19 mouse cellular contexts compared by ENCODE assay signal in genomic region chr7:64036154-64036553, GRCm38 (mm10).
DNase-seq lines count a peak whose midpoint lies in the region; ATAC-seq lines count a peak whose summit lies in the region.
"Had no signal": no experiment of that assay in that cellular context is flagged by ENCODE, and none has a peak within 500 bp of the region (broad histone marks: within the 10 kb centered on the region; RNA-seq: fewer than 3 reads in every experiment).

No protein-coding gene starts in this region.

- no peak overlapping the region for H3K9ac ChIP-seq in limb, embryonic 13.5 days
- no peak overlapping the region for H3K9ac ChIP-seq in liver, embryonic 16.5 days (ENCODE audit: low read depth, low read length)
- no peak overlapping the region for H3K9ac ChIP-seq in forebrain, embryonic 11.5 days (ENCODE audit: low read length)
- H3K9ac ChIP-seq: forebrain, postnatal 0 days; kidney, embryonic 15.5 days; midbrain, embryonic 13.5 days had no signal

- no peaks in the 10 kb centered on the region for H3K27me3 ChIP-seq in limb, embryonic 13.5 days
- no peaks in the 10 kb centered on the region for H3K27me3 ChIP-seq in limb, embryonic 10.5 days (ENCODE audit: low read depth, poor library complexity, severe bottlenecking)
- no peaks in the 10 kb centered on the region for H3K27me3 ChIP-seq in liver, embryonic 16.5 days (ENCODE audit: control insufficient read depth, insufficient read depth, low read depth, low read length)
- no peaks in the 10 kb centered on the region for H3K27me3 ChIP-seq in forebrain, embryonic 11.5 days (ENCODE audit: control insufficient read depth, insufficient read depth, low read length)
- H3K27me3 ChIP-seq: kidney, embryonic 15.5 days; midbrain, embryonic 13.5 days had no signal

- peak; percentile 36; the same call in 1 of the 2 replicates for ATAC-seq in limb, embryonic 13.5 days (ENCODE audit: low FRiP score, low read depth)
- ATAC-seq in erythroid progenitor cell, adult 5-6 weeks (replicated peaks; ENCODE audit: low FRiP score, poor library complexity, severe bottlenecking) = peak; percentile 45
- peak; percentile 17; the same call in 1 of the 2 replicates for ATAC-seq in liver, embryonic 16.5 days (ENCODE audit: low read depth)
- no peak for ATAC-seq in forebrain, embryonic 11.5 days (replicated peaks; ENCODE audit: low FRiP score)
- ATAC-seq: forebrain, postnatal 0 days; intestine, postnatal 0 days; midbrain, embryonic 13.5 days had no signal

- H3K9me3 ChIP-seq in limb, embryonic 13.5 days = peaks cover under 1% of the 10 kb centered on the region; the same call in 1 of the 2 replicates
- H3K9me3 ChIP-seq in limb, embryonic 10.5 days (replicated peaks) = no peaks in the 10 kb centered on the region
- peaks cover under 1% of the 10 kb centered on the region for H3K9me3 ChIP-seq in liver, embryonic 16.5 days (replicated peaks; ENCODE audit: control insufficient read depth, low read length)
- no peaks in the 10 kb centered on the region; the same call in 1 of the 2 replicates for H3K9me3 ChIP-seq in forebrain, embryonic 11.5 days (ENCODE audit: control insufficient read depth, low read length)
- H3K9me3 ChIP-seq: kidney, embryonic 15.5 days; midbrain, embryonic 13.5 days had no signal

- no peak overlapping the region for H3K4me2 ChIP-seq in limb, embryonic 13.5 days (replicated peaks)
- H3K4me2 ChIP-seq in liver, embryonic 16.5 days (ENCODE audit: low read depth, low read length) = no peak overlapping the region
- no peak overlapping the region for H3K4me2 ChIP-seq in forebrain, embryonic 11.5 days (ENCODE audit: low read depth, low read length, severe bottlenecking)
- H3K4me2 ChIP-seq: kidney, embryonic 15.5 days; midbrain, embryonic 13.5 days had no signal

- no peak overlapping the region for H3K27ac ChIP-seq in limb, embryonic 13.5 days
- H3K27ac ChIP-seq in limb, embryonic 10.5 days = no peak overlapping the region
- H3K27ac ChIP-seq in liver, embryonic 16.5 days (ENCODE audit: low read length) = no peak overlapping the region
- no peak overlapping the region for H3K27ac ChIP-seq in forebrain, embryonic 11.5 days (ENCODE audit: low read depth, low read length)
- H3K27ac ChIP-seq: heart, adult 2 months; hindbrain, embryonic 10.5 days; kidney, embryonic 15.5 days; midbrain, embryonic 13.5 days had no signal

- H3K4me1 ChIP-seq in limb, embryonic 13.5 days = no peaks in the 10 kb centered on the region
- H3K4me1 ChIP-seq in limb, embryonic 10.5 days = peaks cover 8% of the 10 kb centered on the region; the same call in 1 of the 2 replicates
- H3K4me1 ChIP-seq in liver, embryonic 16.5 days (ENCODE audit: control insufficient read depth, low read depth, low read length) = peaks cover 63% of the 10 kb centered on the region
- no peaks in the 10 kb centered on the region for H3K4me1 ChIP-seq in forebrain, embryonic 11.5 days (replicated peaks; ENCODE audit: control insufficient read depth, insufficient read depth, low read length)
- H3K4me1 ChIP-seq: midbrain, embryonic 13.5 days had no signal

- DNase-seq in limb, embryonic 10.5 days (ENCODE audit: low spot score) = no peak
- peak; percentile 94 for DNase-seq in R1 (ENCODE audit: low read depth, low spot score)
- DNase-seq in forebrain, embryonic 11.5 days (ENCODE audit: low spot score) = no peak
- DNase-seq in frontal cortex, postnatal 36 days (ENCODE audit: low spot score in 2 of 2) = no peak
- DNase-seq: adrenal gland, postnatal 10 days; cerebellum, adult 18-20 months; cerebellum, postnatal 25 days; forebrain, postnatal 0 days; gastrocnemius, postnatal 25 days; heart, adult 2 months; layer of hippocampus, adult 9-11 months; lung, postnatal 14 days had no signal

- WGBS in limb, embryonic 13.5 days = 89% methylated on average over 7 of the region's 7 CpGs
- WGBS in limb, embryonic 10.5 days = 89% methylated on average over 7 of the region's 7 CpGs
- WGBS in liver, embryonic 16.5 days (ENCODE audit: insufficient replicate concordance) = 64% methylated on average over 7 of the region's 7 CpGs
- 93% methylated on average over 7 of the region's 7 CpGs for WGBS in forebrain, embryonic 11.5 days

- H3K36me3 ChIP-seq in limb, embryonic 13.5 days = no peaks in the 10 kb centered on the region
- no peaks in the 10 kb centered on the region for H3K36me3 ChIP-seq in limb, embryonic 10.5 days
- no peaks in the 10 kb centered on the region for H3K36me3 ChIP-seq in liver, embryonic 16.5 days (ENCODE audit: control insufficient read depth, insufficient read depth)
- H3K36me3 ChIP-seq in forebrain, embryonic 11.5 days (ENCODE audit: control insufficient read depth, insufficient read depth, low read length) = no peaks in the 10 kb centered on the region
- H3K36me3 ChIP-seq: hindbrain, embryonic 10.5 days; kidney, embryonic 15.5 days; midbrain, embryonic 13.5 days had no signal

- H3K4me3 ChIP-seq in limb, embryonic 13.5 days = no peak overlapping the region
- H3K4me3 ChIP-seq in limb, embryonic 10.5 days = no peak overlapping the region
- no peak overlapping the region for H3K4me3 ChIP-seq in liver, embryonic 16.5 days (ENCODE audit: low read depth, low read length)
- no peak overlapping the region for H3K4me3 ChIP-seq in forebrain, embryonic 11.5 days (ENCODE audit: low read depth, low read length)
- H3K4me3 ChIP-seq: heart, adult 2 months; hindbrain, embryonic 10.5 days; kidney, embryonic 15.5 days; midbrain, embryonic 13.5 days had no signal
